Mouse (Mus musculus) heart, adult 11 months (tissue): ENCODE results near the gene Adamts20.
"Not testable (repeated sequence)": the region's sequence is repeated elsewhere in the genome, so short reads cannot be mapped to it uniquely, and the experiment has no call there.

Source experiments
- DNase-seq: peaks from one replicate; pipeline ENCODE4 v3.0.0; 2022

Adamts20 gene

DNA sequence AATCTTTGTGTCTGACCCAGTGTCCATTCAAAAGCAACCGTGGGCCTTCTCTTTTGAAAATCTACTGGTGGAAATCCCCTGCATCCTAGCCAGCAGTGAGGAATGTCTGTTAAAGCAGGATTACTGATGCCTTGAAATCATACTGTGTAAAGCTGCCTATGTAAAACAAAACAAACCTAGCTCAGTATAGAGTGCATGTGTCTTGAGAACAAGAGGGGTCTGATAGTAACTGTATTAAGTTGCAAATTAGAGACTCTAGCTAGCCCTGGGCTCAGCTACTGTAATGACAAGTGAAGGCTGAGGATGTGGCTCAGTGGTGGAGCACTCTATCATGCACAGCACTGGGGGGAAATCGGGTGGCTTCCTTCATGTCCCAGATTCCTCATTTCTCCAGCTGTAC lies 22.2 kb downstream of the Adamts20 start:
- DNase-seq, result no peak

DNA sequence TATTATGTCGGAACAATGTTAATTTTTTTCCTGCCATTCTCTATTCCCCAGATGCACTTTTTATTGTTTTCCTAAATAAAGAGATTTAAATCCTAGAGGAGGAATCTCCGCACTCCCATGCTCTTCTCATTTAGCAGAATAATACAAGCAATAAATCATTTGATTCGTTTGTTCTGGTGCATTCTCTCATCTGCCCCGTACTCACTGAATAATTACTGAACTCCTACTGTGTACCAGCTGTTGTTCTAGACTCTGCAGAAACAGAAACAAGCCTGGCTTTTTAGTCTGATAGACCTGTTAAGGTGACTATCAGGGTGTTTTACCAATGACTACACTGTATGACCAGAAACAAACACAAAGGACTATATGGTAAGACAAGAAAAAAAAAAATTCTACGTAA lies 29.7 kb downstream of the Adamts20 start:
- no peak for DNase-seq

DNA sequence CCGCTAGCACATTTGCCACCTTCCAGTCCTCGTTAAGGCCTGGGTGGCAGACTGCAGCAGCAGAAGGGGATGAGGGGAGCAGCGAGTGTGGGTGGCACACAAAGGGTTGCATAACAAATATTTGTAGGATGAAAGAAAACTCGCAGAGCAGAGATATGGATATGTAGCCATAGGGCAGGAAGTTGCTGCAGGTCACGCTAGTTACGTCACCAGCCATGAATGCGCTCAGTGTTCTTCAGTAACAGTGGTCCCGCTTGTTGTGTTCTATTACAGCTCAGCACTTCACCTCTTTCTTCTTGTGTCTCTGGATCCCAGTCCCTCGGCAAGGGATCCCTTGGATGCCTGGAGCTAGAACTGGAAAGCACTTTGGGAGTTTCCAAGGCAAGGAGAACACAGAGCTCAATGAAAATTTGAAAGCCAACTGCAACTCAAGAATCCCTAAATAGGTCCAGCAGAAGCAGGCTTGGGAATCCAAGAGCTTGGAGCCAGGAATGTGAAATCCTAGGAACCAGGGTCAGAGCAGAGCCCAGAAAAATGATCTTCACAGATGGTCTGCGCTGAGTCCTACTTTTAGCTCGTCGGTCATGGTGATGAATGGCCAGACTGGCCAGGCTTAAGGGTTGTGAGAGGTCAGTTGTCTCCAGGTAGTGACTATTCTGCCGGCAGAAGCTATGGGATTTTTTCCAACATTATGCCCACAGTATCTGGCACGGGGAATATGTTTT lies 34.4 kb downstream of the Adamts20 start:
- DNase-seq, result no peak

DNA sequence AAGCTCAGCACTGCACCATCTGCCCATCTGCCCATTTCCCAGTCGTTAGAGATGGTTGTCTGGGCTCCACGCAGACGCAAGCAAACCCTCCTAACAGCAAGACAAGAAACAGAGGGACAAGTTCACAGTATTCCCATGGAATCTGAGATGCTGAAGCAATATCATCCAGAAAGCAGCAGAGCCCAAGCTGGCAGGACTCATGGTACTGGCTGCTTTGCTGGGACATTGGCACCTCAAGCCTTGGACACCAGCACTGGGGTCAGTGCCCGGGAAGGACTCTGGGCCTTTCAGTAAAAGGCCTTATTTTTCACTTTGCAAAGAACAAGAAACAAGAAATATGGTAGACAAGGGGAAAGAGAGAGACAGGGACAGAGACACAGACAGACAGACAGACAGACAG lies 36.5 kb downstream of the Adamts20 start:
- DNase-seq, result no peak

DNA sequence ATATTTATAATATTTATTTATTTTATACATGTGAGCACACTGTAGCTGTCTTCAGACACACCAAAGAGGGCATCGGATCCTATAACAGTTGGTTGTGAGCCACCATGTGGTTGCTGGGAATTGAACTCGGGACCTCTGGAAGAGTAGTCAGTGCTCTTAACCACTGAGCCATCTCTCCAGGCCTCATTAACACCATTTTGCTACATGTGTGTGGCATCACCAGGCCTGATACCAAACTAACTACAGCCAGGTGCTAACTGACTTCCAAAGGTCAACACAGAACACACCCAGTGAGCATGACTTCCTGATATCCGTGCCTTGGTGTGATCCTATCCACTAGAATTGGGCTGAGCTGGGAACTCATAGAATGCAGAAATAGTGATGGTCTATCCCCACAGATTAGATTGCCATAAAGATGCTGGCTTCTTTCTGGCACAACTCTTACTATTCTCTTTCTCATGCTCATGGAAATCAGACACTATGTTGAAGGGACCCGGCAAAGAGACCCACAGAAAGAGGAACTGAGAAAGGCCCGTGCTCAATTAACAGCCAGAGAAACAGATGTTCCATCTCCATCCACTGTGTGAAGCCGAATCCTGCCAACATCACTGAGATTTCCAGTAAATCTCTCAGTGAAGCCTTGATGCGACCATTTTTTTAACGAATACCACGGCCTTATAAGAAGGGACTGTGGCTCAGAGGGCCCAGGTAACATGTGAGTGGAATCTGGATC lies 37.6 kb downstream of the Adamts20 start:
- DNase-seq, result no peak

DNA sequence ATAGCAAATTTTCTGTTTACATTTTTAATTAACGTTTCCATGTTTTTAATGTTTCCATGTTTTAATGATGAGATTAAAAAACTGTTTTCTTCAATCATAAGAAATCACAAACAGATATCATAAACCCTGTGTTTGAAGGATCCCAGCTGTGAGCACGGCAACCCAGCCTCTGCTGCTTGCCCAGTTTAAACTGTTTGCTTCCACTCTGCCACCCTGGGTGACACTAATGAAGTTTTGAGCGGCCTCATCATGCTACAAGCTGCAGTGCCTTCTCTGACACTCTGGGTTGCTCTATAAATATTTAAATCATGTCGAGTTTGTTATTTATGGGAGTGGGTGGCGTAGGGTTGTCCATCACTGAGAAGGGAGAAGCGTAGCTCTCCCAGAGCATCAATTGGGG lies 44.7 kb downstream of the Adamts20 start:
- no peak for DNase-seq

DNA sequence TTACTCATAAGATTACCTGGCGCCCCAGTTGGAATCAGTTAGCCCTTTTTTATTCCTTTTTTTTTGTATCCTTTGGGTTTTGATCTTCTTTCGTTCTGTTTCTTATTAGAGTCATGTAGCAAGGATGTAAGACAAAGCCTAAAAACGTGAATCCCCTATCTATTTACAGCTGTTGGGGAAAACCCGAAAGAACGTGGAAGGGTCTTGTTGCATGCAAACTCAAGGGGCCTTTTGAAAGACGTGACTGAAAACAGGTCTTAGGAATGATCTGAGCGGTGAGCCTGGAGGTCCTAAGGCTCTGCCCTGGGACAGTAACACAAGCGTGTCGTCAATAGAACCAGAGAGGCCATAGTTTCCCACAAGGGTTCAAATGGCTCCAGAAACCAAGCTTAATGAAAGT lies 46.1 kb downstream of the Adamts20 start:
- no peak for DNase-seq

DNA sequence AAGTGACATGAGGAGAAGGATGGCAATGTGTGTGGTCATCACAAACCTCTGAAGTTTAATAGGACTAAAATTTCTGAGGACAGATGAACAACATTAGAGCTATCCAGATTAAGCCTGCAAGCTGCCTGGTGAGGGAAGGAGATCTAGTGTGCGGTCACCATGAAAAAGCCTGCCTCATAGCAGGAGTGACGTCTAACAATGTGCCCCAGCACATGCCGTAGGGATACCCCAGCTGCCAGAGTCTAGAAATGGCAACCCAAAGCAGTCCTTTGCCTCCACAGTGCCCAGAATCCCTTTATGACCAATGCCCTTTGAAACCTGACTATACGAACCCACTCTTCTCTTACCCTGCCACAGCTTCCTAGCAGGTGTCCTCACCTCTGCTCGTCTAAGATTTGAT lies 46.8 kb downstream of the Adamts20 start:
- DNase-seq, result no peak

DNA sequence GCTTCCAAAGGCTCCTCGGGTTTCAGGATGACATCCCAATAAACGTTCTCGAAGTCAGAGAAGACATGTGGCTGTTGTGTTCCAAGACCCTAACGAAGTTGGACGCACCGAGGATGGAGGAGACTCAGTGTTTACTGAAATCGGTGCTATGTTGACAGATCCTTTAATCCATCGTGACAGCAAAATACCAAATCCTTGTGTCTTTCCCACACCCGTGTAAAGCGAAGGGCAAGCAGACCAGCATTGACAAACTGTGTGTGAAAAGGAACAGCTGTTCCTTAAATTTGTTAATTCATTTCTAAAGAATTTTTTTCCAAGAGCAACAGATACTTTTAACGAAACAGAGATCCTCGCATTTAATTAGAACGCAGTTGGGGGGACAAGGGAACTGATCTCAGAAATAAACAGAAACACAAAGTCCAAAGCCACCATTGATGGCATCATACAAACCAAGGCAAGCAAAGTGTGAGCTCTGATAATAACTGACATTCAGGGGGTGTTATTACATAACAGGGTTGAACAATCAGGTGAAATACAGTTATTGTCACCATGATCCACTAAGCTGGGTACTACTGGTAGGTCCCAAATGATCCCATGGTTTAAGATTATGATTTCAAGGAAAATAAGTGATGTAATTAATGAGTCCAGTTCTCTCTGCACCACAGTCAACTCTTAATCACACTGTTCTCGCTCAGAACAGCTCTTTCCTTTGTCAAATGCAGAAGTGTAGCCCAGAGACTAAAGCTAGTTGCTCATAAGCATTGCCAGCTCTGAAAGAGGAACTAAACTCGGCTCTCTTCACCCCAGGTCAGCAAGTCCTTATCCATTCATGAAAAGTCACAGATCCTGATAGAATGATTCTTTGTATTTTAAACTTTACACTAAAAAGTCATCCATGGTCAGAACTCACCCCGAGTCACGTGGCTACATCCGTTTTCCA lies 47.7 kb downstream of the Adamts20 start:
- no peak for DNase-seq

DNA sequence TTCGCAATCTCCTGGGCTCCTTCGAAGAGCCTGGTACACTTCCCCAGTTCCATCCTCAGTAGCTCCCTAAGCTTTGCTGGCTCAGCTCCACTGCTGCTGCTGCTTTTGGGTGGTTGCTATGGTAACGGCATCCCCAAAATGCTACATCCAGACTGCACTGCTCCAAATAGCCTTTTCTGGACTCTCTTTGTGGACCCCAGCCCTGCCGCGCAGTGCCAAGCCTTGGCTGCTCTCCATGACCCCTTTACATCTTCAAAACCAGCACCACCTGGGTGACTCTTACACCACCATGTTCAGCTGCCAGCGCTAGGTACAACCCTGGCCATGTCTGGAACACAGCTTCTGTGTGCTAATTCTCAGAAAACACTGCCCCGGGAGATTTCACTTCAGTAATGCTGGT lies 55.4 kb downstream of the Adamts20 start:
- DNase-seq, result peak; percentile 73

DNA sequence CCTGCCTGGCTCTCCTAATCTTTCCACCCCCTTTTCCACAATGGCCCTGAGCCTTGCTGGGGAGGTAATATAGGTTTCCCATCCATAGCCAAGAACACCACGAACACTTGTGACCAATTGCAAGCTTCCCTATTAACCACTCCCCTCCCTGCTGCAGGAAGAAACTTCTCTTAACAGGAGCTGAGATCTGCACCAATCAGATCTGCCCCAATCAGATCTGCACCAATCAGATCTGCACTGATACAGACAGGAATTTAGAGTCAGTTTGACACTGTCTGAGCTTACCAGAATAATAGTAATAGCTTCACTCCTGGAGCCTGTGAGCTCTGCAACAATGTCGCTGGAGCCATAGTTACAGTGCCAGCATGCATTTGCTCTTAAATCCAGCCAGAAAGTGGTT lies 58.9 kb downstream of the Adamts20 start:
- DNase-seq, result peak; percentile 68

DNA sequence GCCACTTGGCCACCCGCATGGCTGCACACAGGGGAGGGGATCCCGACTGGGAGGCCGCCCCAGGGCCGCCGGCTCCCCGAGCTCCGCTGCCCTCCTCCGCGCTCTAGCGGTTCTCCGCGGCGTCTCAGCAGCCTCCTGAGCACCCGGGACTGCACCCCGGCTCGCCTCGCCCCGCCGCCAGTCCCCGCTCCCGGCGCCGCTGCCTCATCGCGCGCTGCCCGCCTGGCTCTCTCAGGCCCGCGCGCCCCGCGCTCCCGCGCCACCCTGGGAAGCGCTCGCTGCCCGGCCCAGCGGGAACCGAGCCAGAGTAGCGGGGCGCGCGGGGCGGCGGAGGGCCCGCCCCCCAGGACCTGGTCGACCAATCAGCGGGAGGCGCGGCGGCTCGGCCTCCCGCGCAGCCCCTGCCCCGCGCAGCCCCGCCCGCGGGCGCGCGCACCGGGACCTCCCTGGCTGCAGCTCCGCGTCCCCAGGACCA lies 61.1 kb downstream of the Adamts20 start:
- peak; percentile 96 for DNase-seq

DNA sequence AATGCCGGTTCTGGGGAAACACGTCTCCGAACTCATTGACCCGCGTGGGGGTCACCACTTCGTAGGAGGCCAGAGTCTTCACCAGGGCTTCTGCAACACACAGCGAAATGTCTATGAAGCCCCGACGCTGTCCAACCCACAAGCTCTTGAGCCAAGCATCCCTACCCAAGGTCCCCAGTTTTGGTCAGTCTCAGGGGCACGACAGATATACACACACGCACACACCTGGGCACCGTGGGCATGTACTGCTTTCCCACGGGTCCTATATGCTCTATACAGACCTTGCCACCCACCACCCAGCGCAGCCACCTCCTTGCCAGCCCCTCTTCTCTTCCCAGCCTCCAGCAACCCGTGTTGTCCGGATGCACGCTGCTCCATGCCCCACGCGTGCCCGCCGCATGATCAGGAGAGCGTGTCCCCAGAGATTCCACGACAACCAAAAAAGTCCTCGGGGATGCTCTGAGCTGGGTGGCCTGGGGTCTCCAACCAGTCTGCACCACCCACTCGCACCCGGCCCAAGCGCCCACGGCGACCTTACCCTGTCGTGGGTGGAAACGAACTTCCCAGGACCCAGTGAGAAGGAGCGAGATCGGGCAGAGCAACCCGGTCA lies 61.7 kb downstream of the Adamts20 start:
- peak; percentile 78 for DNase-seq

DNA sequence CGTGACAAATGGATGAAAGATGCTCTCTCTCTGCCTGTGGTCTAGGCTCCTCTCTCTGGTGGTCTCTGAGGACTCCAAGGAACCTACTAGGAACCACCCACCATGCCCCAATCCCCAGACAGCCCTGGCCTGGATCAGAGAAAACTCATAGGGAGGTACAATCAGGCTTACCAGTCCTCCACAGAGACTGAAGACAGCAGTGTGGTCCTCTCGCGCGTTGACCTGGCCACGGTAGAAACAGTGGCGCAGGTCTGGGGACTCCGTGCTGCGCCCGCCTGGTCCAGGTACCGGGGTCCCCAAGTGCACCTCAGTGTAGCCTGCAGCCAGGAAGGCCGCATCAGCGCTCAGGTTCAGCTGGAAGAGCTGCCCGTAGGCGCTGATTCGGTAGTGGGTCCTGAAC lies 62.2 kb downstream of the Adamts20 start:
- DNase-seq, result peak; percentile 57

DNA sequence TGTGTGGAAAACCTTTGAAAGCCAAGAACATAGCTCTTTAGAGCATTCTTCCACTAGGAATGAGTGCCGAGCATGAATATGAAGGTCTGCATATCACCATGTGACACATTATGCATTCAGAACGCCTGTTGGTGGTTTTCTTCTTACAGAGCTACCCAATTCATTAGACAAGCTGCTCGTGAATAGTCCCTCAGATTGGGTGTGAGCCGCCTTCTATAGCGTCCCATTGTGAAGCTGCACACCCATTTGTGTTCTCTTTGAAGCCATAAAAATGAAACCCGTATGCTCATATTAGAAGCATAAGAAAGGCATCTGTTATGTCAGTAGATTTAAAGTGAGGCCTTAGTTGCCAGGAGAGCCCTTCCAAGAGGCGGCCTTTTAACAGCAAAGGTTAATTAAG lies 72.5 kb downstream of the Adamts20 start:
- DNase-seq, result no peak

DNA sequence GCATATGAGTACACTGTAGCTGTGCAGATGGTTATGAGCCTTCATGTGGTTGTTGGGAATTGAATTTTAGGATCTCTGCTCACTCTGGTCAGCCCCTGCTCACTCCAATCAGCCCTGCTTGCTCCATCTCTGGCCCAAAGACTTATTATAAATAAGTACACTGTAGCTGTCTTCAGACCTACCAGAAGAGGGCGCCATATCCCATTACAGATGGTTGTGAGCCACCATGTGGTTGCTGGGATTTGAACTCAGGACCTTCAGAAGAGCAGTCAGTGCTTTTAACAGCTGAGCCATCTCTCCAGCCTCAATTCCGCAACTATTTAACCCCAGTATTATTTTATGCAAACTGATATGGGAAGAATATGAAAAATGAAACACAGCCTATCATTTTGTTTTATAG lies 75.1 kb downstream of the Adamts20 start:
- DNase-seq, result not testable (repeated sequence)

DNA sequence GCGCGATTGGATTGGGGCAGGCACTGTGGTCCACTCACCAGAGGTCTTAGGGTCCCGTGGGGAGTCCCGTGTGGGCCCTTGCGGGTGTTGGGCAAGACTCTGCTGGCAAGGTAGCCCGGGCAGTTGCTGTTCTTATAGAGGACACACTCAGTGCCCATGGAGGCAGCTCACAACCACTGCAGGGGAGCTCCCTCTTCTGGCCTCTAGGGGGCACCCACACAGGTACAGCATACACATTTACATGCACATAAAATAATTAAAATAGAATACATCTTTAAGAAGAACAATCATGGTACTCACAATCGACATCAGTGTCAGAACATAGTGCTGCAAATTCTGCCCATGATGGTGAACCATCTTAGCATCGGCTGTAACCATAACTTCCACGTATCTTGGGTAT lies 85.8 kb downstream of the Adamts20 start:
- no peak for DNase-seq

DNA sequence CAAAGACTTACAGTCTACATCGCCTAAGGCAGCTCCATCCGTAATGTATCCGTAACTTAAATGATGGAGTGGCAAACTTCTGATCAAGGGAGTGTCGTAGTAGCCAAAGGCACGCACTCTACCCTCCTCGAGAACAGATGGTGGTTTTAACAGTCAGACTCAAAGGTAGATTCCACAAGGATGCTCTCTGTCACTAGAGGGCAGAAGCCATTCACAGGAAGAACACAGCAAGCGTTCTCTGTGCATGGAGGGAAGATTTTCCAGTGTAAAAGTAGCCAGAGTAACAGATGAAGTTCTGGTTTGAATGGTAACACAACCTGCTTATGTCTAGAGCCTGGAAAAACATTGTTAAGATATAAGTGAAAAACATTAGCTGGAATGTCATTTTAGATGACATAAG lies 92.7 kb downstream of the Adamts20 start:
- no peak for DNase-seq

DNA sequence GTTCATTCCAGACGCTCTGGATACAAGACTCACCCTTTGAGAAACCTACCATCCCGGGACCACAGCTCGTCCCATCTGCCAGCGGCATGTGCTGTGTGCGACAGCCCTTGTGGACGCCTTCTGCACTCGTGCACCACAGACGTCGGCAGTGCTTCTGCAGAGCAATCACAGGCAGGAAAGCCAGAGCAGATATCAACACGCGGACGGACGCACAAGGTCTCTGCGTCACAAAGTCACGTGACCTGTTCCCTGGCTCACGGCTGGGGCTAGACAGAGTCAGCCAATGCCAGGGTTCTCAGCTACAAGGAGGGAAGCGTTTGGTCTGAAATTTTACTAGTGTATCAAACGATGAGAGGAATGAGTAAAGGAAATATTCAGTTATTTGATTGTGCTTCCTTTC lies 116.2 kb downstream of the Adamts20 start:
- peak; percentile 86 for DNase-seq

DNA sequence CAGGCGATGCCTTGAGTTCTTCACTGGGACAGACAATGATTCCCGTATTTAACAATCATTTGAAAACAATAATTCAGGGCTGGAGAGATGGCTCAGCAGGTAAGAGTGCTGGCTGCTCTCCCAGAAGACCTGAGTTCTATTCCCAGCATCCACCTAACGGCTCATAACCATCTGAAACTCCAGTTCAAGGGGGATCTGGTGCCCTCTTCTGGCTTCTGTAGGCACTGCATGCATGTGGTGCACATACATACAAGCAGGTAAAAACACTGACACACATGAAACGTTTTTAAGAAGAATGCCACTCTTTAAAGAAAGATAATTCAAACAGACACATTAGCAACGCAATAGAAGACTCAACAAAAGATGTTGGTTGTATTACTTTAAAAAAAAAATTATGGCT lies 120.9 kb downstream of the Adamts20 start:
- no peak for DNase-seq

DNA sequence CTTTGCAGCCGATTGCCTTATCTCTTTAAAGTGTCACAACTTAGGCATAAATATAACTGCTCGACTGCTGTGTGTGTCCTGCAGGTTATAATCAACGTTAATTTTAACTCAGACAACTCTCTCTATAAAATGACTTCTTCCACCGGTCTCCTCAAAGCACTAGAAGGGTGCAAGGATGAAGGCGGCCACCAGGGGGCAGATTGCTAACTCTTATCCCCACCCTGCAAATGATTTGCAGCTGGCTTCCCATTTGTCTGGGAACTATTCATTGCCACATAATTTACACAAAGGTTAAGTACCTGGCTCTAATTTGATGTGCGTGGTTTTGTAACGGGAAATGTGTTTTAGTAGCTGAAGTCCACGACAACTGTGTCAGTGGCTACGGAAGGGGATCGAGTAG lies 122.9 kb downstream of the Adamts20 start:
- peak; percentile 94 for DNase-seq

DNA sequence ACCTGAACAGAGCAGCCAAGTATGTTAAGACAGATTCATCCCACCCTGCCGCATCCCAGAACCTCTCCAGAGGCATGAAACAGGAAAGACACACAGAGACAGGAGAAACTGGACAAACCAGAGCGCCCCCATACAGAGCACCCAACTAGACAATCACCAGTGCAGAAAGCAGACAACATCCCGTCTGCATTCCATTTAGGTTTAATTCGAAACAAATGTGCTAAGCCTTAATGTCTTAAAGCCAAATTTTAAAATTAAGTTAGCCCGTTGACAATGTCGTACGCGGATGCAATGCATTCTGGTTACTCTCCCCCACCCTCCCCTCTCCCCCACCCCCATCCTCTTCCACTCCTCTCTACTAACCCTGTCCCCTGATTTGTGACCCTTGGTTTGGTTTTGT lies 126.2 kb downstream of the Adamts20 start:
- no peak for DNase-seq

DNA sequence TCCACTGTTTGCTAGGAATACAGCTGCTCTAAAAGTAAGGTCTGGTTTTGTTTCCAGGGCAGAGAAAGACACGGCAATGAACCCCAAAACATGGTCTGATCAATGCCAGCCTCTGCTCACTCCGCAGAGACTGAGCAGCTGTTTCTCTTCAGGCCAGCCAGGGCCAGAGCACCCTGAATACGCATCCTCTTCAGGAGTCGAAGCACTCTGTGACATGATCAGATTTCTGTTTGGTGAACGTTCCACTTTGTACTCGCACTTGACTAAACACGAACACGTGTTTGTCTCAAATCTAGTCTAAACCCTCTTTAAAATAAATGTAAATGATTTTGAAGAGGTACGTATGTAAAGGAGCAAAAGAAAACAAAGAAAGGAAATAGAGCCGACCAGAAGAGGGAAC lies 130.6 kb downstream of the Adamts20 start:
- no peak for DNase-seq
